Mouse (Mus musculus): ENCODE measurements at regions not wholly inside any gene's neighbourhood (a gene's known extent, or its start where the extent isn't known, plus 50 kb on each side); places are given as distances from the start of the nearest gene placed in this dataset.
"Not testable (repeated sequence)": the region's sequence is repeated elsewhere in the genome, so short reads cannot be mapped to it uniquely, and the experiment has no call there.

DNA sequence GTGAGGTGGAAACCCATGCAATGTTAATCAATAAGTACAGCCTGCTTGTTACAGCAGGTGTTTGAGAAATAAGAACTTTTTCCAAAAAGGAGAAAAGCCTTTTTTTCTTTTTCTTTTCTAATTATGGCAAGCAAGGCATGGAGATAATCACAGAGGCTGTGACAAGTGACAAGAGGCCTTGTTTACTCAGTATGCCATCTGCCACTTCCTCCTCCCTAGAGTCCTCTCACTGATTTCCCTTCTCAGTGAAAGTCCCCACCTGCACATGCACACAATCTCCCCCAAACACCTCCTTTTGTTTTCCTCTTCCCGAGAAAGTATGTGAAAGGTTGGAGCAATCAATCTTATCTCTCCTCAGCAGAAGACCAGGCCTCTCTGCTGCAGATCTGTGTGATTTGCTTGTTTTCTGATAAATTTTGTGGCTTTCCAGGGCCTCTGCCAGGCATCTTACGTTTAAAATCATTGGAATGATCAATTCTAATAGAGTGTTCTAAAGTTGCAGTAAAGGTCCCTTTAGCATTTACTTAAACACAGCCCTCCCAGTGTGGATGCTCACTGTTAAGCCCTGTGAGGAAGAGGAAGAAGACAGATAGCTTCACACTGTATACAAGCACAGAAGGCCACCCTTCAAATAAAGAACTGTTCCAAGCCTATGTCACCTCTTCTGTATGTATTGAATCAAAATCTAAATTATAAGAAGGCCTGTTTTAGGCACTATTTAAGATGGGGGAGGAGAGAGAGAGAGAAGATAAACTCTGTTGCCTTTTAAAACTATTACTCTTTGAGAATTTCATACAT lies 710.5 kb downstream of the Rapgef2 start:
- no peak for DNase-seq
- intact Hi-C loops (cut with DNase I) = no loop called here

DNA sequence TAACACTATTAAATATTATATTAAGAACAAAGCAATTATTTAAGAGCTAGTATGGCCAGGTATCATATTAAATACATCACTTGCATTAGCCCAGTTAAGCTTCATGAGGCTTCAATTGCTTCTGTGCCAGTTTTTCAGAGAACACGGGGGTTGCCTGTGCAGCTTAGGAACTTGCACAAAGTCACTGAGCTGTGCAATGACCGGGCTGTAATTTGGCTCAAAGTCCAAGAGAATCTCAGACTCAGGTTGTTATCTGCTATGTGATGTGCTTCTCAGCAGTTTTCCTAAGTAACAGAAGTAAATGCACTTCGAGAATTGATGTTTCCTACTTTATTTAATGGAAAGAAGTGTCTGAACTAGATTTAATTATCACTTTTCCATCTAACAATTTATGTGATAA lies 711.5 kb downstream of the Rapgef2 start:
- intact Hi-C loops (cut with DNase I) = no loop called here

GRCm38 (mm10) chr3:78573299-78573698 lies 713.0 kb downstream of the Rapgef2 start:
- no peak for DNase-seq
- intact Hi-C loops (cut with DNase I) = no loop called here

More for the DNA sequence above, 711.5 kb downstream of the Rapgef2 start:
- DNase-seq = no peak

GRCm38 (mm10) chr3:78564926-78565325 lies 721.4 kb downstream of the Rapgef2 start:
- DNase-seq; intact Hi-C loops (cut with DNase I): not testable (repeated sequence)

Measured in gastrocnemius, postnatal 36 days (tissue).